Mouse (Mus musculus): ENCODE data around the gene Rab23.

Gene Rab23

GRCm38 (mm10) chr1:33766520-33767508 is 47.1 kb downstream of the Rab23 start:
- DNase-seq (ENCODE audit: low read depth, low spot score), result no peak

GRCm38 (mm10) chr1:33768091-33768787 is 48.6 kb downstream of the Rab23 start:
- DNase-seq (ENCODE audit: low read depth, low spot score), result no peak

- DNase-seq (ENCODE audit: low read depth, low spot score), result no peak
Measured at GRCm38 (mm10) chr1:33768827-33769226, 49.1 kb downstream of the Rab23 start.

GRCm38 (mm10) chr1:33771621-33772020 is 51.9 kb downstream of the Rab23 start:
- no peak for DNase-seq (ENCODE audit: low read depth, low spot score)

- peak; percentile 54 for DNase-seq (ENCODE audit: low read depth, low spot score)
Measured at GRCm38 (mm10) chr1:33772106-33772505, 52.4 kb downstream of the Rab23 start.

GRCm38 (mm10) chr1:33776175-33776611 is 56.5 kb downstream of the Rab23 start:
- peak; percentile 73 for DNase-seq (ENCODE audit: low read depth, low spot score)

GRCm38 (mm10) chr1:33784561-33784960 is 64.9 kb downstream of the Rab23 start:
- DNase-seq (ENCODE audit: low read depth, low spot score), result peak; percentile 24

GRCm38 (mm10) chr1:33788072-33788471 is 68.4 kb downstream of the Rab23 start:
- no peak for DNase-seq (ENCODE audit: low read depth, low spot score)

GRCm38 (mm10) chr1:33788493-33788892 is 68.8 kb downstream of the Rab23 start:
- DNase-seq (ENCODE audit: low read depth, low spot score), result no peak
